Mouse (Mus musculus): ENCODE measurements at regions not wholly inside any gene's neighbourhood (a gene's known extent, or its start where the extent isn't known, plus 50 kb on each side); places are given as distances from the start of the nearest gene placed in this dataset.

DNA sequence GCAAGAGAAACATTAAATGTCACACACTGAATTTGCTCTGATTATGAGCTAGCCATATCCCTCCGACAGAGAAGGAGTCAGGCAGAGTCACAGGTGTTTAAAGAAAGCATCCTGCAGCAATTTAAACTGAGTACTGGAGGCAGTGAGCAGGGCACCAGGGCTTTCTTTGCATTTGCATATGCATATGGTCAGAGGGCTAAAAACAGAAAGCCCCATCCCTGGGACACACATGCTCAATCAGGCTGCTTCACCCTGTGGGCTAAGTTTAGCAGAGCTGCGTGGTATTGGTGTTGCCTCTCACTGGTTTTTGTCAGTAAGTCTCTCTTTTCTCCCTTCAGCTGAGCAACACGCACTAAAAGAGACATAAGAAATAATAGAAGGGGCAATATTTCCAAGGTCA is 289.9 kb upstream of the Rps6ka3 start:
- DNase-seq (ENCODE audit: low spot score in 2 of 2): peak; percentile 16 to 49
- intact Hi-C loops (cut with DNase I): loop anchor here (1.0 to 10.0 kb wide), 3 partner anchors 83 to 1455 kb away; no protein-coding TSS in a partner anchor

DNA sequence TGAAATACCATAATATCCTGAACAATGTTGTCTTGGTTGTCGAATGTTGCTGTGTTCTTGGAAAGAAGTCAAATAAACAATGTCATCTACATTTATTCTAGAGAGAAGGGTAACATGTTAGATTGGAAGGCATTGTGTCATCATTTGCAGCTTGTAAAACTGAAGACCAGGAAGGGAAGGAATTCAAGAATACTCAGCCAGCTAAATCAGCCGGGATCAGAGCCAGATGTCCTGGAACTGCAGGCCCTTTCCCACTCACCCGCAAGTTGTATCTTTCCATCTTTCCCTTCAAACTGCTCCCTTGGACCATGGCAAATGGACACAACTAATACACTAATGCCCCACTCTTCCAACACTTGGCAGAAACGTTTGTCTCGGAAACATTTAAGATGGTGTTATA is 288.7 kb upstream of the Rps6ka3 start:
- peak in 1 of 2 experiments; percentile 7 for DNase-seq (ENCODE audit: low spot score in 2 of 2)

DNA sequence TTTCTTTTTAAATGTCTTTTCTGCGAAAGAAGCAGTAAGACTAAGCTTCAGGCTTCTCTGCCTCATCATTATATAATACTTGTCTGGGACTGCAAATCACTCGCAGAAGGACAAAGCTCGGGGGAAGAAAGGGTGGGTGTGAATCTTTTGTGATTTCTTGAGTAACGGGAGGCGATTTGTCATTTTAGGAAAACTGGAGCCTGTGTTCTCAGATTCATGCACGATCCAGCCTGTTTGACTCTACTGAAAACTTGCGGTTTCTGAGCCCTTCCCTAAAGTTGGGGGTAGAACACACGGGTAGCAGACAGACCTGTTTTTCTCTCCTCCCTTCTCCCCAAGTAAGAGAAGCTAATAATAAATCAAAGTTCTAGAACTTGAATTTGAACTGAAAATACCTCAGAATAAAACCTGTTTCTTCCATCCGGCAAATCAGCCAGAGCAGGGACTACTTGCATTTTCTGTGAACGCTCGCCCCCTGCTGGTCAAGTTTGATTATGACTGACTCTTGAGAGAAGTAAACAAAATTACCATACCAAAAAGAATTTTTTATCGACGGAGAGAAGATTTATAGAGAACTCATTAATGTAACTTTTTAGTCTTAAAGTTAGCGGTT is 288.2 kb upstream of the Rps6ka3 start:
- peak; percentile 68 to 76 for DNase-seq (ENCODE audit: low spot score in 2 of 2)

More for the DNA sequence above, 288.7 kb upstream of the Rps6ka3 start:
- intact Hi-C loops (cut with DNase I): loop anchor here (5.0 to 10.0 kb wide), 2 partner anchors 84 to 1457 kb away; no protein-coding TSS in a partner anchor

GRCm38 (mm10) chrX:158923081-158923561 is 287.0 kb upstream of the Rps6ka3 start:
- intact Hi-C loops (cut with DNase I): loop anchor here (2.0 to 10.0 kb wide), 4 partner anchors 70 to 1458 kb away; partner anchors contain the start of gene Cnksr2
- peak; percentile 72 to 80 for DNase-seq (ENCODE audit: low spot score in 2 of 2)

More for the DNA sequence above, 288.2 kb upstream of the Rps6ka3 start:
- intact Hi-C loops (cut with DNase I): loop anchor here (2.0 to 10.0 kb wide), 4 partner anchors 69 to 1457 kb away; partner anchors contain the start of gene Cnksr2

- intact Hi-C loops (cut with DNase I): loop anchor here (2.0 to 10.0 kb wide), 7 partner anchors 65 to 1459 kb away; partner anchors contain the start of gene Cnksr2
- DNase-seq (ENCODE audit: low spot score in 2 of 2): peak in 1 of 2 experiments; percentile 26
These were observed 286.2 kb upstream of the Rps6ka3 start for GRCm38 (mm10) chrX:158923657-158924489.

DNA sequence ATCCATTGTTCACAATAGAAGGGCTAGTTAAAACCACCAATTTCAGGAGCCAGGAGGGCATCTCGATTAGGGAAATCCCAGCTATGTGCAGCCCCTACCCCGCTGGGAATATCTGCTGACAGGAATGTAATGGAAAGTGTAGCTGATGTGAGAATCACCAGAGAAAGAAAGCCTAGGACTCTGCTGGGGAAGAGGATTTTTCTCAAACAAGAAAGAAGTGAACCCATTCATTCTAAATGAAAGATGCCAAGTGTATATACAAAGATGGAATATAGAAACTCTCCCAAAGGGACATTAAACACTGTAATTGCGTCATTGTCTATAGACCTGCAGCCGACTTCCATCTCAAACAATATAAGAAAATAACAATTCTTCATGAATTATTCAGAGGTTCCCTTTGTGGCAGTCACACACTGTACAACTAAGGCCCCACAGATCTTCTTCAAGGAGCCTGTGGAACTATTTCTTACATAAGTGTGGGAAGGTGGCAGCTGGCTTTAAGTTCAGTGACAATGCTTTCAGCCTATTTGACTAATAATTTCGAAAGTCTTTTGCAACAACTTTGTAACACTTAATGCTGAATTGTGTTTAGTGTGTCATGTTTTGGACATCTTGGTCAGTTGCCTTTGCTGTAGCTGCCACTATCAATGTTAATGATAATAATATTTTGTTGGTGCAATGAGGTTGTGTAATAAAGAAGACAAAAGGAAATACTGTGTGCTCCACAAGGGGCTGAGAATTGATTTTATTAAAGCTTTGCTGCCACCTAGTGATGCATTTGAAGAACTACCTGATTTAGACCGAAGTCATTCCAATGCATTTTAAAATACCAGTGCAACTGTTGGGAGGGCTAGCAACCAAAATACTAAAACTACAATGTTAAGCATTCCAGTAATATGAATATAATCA is 285.4 kb upstream of the Rps6ka3 start:
- intact Hi-C loops (cut with DNase I): loop anchor here (2.0 to 10.0 kb wide), 5 partner anchors 66 to 1460 kb away; no protein-coding TSS in a partner anchor
- DNase-seq (ENCODE audit: low spot score in 2 of 2): peak in 1 of 2 experiments; percentile 4

GRCm38 (mm10) chrX:158931864-158932263 is 278.2 kb upstream of the Rps6ka3 start:
- no peak for DNase-seq (ENCODE audit: low spot score in 2 of 2)
- intact Hi-C loops (cut with DNase I): no loop called here

- intact Hi-C loops (cut with DNase I): no loop called here
- DNase-seq (ENCODE audit: low spot score in 2 of 2): no peak
These were observed 262.9 kb upstream of the Rps6ka3 start for GRCm38 (mm10) chrX:158947191-158947590.

DNA sequence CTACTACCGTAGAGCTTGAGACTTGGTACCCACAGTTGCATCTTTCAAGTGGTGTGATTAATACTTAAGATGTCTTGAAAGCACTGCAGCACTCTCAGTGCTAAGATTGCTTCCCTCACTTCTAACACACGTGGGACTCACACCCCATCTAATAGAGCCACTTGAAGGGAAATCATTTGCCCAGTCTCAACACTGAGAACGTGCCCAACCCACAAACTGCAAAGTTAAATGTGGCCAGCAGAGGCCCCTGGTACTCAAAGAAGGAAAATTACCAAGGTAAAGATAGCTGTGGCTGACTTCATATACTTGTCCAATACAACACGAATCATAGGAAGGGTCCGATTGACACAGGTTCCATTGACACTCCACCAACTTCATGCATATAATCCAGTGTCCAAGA is 238.4 kb upstream of the Rps6ka3 start:
- intact Hi-C loops (cut with DNase I): loop anchor here (5.0 kb wide), 2 partner anchors 296 to 346 kb away; no protein-coding TSS in a partner anchor

GRCm38 (mm10) chrX:158976648-158977047 is 233.5 kb upstream of the Rps6ka3 start:
- intact Hi-C loops (cut with DNase I): no loop called here

More for the DNA sequence above, 238.4 kb upstream of the Rps6ka3 start:
- peak; percentile 8 to 10 for DNase-seq (ENCODE audit: low spot score in 2 of 2)

GRCm38 (mm10) chrX:158984721-158985120 is 225.4 kb upstream of the Rps6ka3 start:
- intact Hi-C loops (cut with DNase I): no loop called here
- DNase-seq (ENCODE audit: low spot score in 2 of 2): no peak

More at GRCm38 (mm10) chrX:158976648-158977047, 233.5 kb upstream of the Rps6ka3 start:
- DNase-seq (ENCODE audit: low spot score in 2 of 2): no peak

- no peak for DNase-seq (ENCODE audit: low spot score in 2 of 2)
- intact Hi-C loops (cut with DNase I): no loop called here
These were observed 222.4 kb upstream of the Rps6ka3 start for GRCm38 (mm10) chrX:158987676-158988075.

- DNase-seq (ENCODE audit: low spot score in 2 of 2): no peak
- intact Hi-C loops (cut with DNase I): no loop called here
These were observed 191.2 kb upstream of the Rps6ka3 start for GRCm38 (mm10) chrX:159018955-159019354.

DNA sequence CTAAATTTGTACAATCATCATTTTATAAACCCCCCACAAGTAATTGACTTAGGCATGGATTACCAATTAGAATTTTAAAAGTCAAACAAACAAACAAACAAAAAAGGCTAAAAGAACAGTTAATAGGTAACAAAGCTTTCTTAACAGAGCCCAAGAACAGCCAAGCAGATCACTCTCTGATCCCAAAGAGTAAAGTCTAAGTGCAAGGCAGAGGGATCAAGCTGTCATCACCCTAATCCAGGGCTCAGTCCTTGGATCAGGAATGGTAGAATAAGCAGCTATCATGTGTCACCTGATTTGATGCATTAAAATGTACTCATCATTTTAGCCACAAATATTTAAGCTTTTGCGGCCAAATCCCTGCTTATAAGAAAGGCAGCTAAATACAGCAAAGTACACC is 183.8 kb upstream of the Rps6ka3 start:
- intact Hi-C loops (cut with DNase I): loop anchor here (2.0 kb wide), 1 partner anchor 46 kb away; no protein-coding TSS in a partner anchor
- no peak for DNase-seq (ENCODE audit: low spot score in 2 of 2)

- intact Hi-C loops (cut with DNase I): no loop called here
- DNase-seq (ENCODE audit: low spot score in 2 of 2): no peak
These were observed 178.2 kb upstream of the Rps6ka3 start for GRCm38 (mm10) chrX:159031927-159032326.

DNA sequence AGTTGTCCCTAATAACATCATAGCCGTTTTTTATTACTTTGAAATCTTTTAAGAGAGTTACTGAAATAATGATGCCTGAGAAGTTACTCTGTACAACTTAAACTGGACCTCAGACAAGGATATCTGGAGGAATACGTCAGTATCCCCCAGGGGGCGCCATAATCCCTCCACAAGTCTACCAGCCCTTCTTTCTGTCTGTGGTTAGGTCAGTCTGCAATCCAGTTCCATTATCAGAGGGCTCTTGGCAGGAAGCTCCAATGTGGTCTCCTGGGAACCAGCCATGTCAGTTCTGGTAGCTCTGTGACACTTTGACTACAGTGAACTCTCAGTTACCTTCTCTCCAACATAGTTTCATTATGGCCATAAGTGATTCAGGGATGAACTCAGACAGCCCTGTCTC is 166.7 kb upstream of the Rps6ka3 start:
- intact Hi-C loops (cut with DNase I): loop anchor here (10.0 kb wide), 1 partner anchor 221 kb away; no protein-coding TSS in a partner anchor

DNA sequence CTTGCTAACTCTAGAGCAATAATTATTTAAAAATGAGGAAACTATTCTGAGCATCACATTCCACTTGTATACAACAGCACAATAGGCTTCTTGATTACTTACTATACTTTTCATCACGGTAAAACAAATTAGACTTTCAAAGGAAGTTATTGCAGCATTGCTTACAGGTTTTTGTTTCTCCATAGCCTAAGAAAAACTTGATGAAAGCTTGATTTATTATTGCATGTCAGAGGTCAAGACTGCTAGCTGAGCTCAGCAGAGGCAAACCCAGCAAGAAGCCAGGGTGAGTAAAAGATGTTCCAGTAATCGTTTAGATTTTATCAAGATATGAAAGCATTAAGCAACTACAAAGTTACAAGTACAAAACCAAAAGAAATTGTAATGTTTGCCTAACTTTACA is 162.2 kb upstream of the Rps6ka3 start:
- intact Hi-C loops (cut with DNase I): loop anchor here (10.0 kb wide), 1 partner anchor 217 kb away; no protein-coding TSS in a partner anchor

More for the DNA sequence above, 166.7 kb upstream of the Rps6ka3 start:
- peak; percentile 4 to 7 for DNase-seq (ENCODE audit: low spot score in 2 of 2)

DNA sequence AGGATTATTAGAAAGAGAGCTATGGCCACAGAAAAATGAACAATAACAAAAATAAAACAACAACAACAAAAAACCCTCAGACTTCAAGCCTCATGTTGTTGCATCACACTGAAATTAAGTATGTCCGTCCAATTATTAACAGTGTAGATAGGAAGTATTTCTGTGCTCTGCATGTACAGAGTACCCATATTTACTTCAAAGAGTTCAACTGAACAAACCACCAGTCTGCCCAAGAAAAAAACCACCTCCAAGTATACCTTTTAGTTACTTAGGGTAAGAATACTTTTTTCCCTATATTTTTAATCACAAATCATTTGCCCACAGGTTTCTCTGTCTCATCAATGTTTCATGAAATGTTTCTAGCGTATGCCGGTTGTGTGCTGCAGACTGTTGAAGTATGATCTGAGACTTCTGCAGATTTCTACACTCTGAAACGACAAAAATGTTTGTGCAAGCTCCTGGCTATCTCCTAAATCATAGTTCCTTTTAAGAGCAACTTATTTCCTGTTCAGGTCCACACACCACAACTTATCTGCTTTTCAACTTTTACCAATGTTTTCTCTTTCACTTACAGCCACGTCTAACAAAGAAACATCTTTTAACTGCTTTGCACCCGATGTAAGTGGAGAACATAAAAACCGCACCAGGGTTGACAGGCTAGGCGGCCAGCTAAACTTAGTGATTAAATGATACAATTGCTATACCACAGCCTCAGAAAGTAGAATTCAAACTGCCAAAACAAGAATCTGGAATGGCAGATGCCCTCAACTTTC is 154.2 kb upstream of the Rps6ka3 start:
- intact Hi-C loops (cut with DNase I): no loop called here
- DNase-seq (ENCODE audit: low spot score in 2 of 2): no peak

More for the DNA sequence above, 162.2 kb upstream of the Rps6ka3 start:
- DNase-seq (ENCODE audit: low spot score in 2 of 2): no peak
